9 mouse cellular contexts compared by ENCODE assay signal in genomic region chr19:4398630-4398948, GRCm38 (mm10). TPM values are rescaled to one million over a fixed set of nuclear protein-coding genes. Genes with fewer than 3 reads are reported as not detected.
DNase-seq lines count a peak whose midpoint lies in the region; ATAC-seq and TF ChIP-seq lines count a peak whose summit lies in the region.
"Had no signal": no experiment of that assay in that cellular context is flagged by ENCODE, and none has a peak within 500 bp of the region (broad histone marks: within the 10 kb centered on the region; RNA-seq: fewer than 3 reads in every experiment).

No protein-coding gene starts in this region.

- no peak for TF ChIP-seq POLR2A in kidney, adult 2 months (IDR thresholded peaks at IDR 0.05; ENCODE audit: low read depth, low read length)
- TF ChIP-seq POLR2A in cortical plate, adult 2 months (IDR thresholded peaks at IDR 0.05; ENCODE audit: extremely low read depth, insufficient read depth, low read length) = no peak

- no peak for ATAC-seq in hindbrain, embryonic 14.5 days (ENCODE audit: low FRiP score)
- no peak for ATAC-seq in midbrain, embryonic 14.5 days (ENCODE audit: low FRiP score, low TSS enrichment)

- 53% methylated on average over 8 of the region's 8 CpGs for WGBS in kidney, adult 2 months
- WGBS in hindbrain, embryonic 14.5 days = 32% methylated on average over 8 of the region's 8 CpGs
- WGBS in midbrain, embryonic 14.5 days = 28% methylated on average over 8 of the region's 8 CpGs

- DNase-seq in kidney, adult 2 months = no peak
- no peak for DNase-seq in kidney, postnatal 14 days
- DNase-seq in hindbrain, embryonic 14.5 days (ENCODE audit: low spot score) = no peak
- no peak for DNase-seq in midbrain, embryonic 14.5 days
- no peak for DNase-seq in thymus, postnatal 25 days
- no peak for DNase-seq in cerebellum, adult 18-20 months
- no peak for DNase-seq in thymus, adult 18-20 months

- H3K27me3 ChIP-seq in kidney, adult 2 months (replicated peaks; ENCODE audit: control insufficient read depth, insufficient read depth, low read length) = no peaks in the 10 kb centered on the region
- H3K27me3 ChIP-seq in hindbrain, embryonic 14.5 days (ENCODE audit: control insufficient read depth, insufficient read depth, low read length) = no peaks in the 10 kb centered on the region
- no peaks in the 10 kb centered on the region for H3K27me3 ChIP-seq in midbrain, embryonic 14.5 days (ENCODE audit: control insufficient read depth, insufficient read depth, low read length)

- H3K27ac ChIP-seq in kidney, adult 2 months (ENCODE audit: insufficient read depth, low read depth, low read length) = no peak overlapping the region
- no peak overlapping the region for H3K27ac ChIP-seq in cortical plate, adult 2 months (ENCODE audit: insufficient read depth, low read length)
- peak overlapping the region; percentile 89; the same call in 1 of the 2 replicates for H3K27ac ChIP-seq in hindbrain, embryonic 14.5 days
- H3K27ac ChIP-seq in midbrain, embryonic 14.5 days (replicated peaks; ENCODE audit: low read depth, low read length) = peak overlapping the region; percentile 91; the same call in 1 of the 2 replicates
- H3K27ac ChIP-seq: macrophage had no signal

- no peak for TF ChIP-seq CTCF in kidney, adult 2 months (conservative IDR thresholded peaks at IDR 0.05; ENCODE audit: insufficient read depth, insufficient read length, low read depth, low read length)
- TF ChIP-seq CTCF in cortical plate, adult 2 months (IDR thresholded peaks at IDR 0.05; ENCODE audit: extremely low read depth, insufficient read depth, low read length) = no peak

- peak overlapping the region; percentile 85 for H3K4me3 ChIP-seq in kidney, adult 2 months (ENCODE audit: insufficient read depth, low read depth, low read length)
- H3K4me3 ChIP-seq in cortical plate, adult 2 months (ENCODE audit: insufficient read depth, low read length) = peak overlapping the region; percentile 99; the same call in 1 of the 2 replicates
- H3K4me3 ChIP-seq in hindbrain, embryonic 14.5 days (replicated peaks; ENCODE audit: low read length) = peak overlapping the region; percentile 97
- peak overlapping the region; percentile 99 for H3K4me3 ChIP-seq in midbrain, embryonic 14.5 days (replicated peaks; ENCODE audit: low read depth, low read length)

- H3K4me2 ChIP-seq in hindbrain, embryonic 14.5 days (replicated peaks) = peak overlapping the region; percentile 96
- H3K4me2 ChIP-seq in midbrain, embryonic 14.5 days (ENCODE audit: low read length) = peak overlapping the region; percentile 90

- peak overlapping the region; percentile 86 for H3K9ac ChIP-seq in hindbrain, embryonic 14.5 days
- peak overlapping the region; percentile 73 for H3K9ac ChIP-seq in midbrain, embryonic 14.5 days (replicated peaks; ENCODE audit: low read length)

- no peaks in the 10 kb centered on the region for H3K36me3 ChIP-seq in kidney, adult 2 months (ENCODE audit: control insufficient read depth, insufficient read depth, low read length)
- peaks cover 2% of the 10 kb centered on the region; the same call in 1 of the 2 replicates for H3K36me3 ChIP-seq in hindbrain, embryonic 14.5 days (replicated peaks; ENCODE audit: control insufficient read depth, insufficient read depth)
- H3K36me3 ChIP-seq in midbrain, embryonic 14.5 days (ENCODE audit: control insufficient read depth, insufficient read depth, low read length) = no peaks in the 10 kb centered on the region

- 0 out of 2 replicates have a peak, but pooled peaks cover 2% of the 10 kb centered on the region for H3K4me1 ChIP-seq in kidney, adult 2 months (ENCODE audit: control insufficient read depth, insufficient read depth, low read length)
- peaks cover 3% of the 10 kb centered on the region for H3K4me1 ChIP-seq in cortical plate, adult 2 months (ENCODE audit: control insufficient read depth, insufficient read depth, low read length)
- H3K4me1 ChIP-seq in hindbrain, embryonic 14.5 days (replicated peaks; ENCODE audit: control insufficient read depth, insufficient read depth, low read length) = peaks cover 22% of the 10 kb centered on the region
- peaks cover 21% of the 10 kb centered on the region for H3K4me1 ChIP-seq in midbrain, embryonic 14.5 days (ENCODE audit: control insufficient read depth, insufficient read depth, low read length)

- H3K9me3 ChIP-seq in hindbrain, embryonic 14.5 days (ENCODE audit: control insufficient read depth, low read length) = no peaks in the 10 kb centered on the region
- H3K9me3 ChIP-seq in midbrain, embryonic 14.5 days (ENCODE audit: control insufficient read depth, low read length) = no peaks in the 10 kb centered on the region

RNA-seq across cellular contexts. Expression of gene Kdm2a, which starts 0.5 kb away (rescaled TPM):
- 74.3 and 89.5 TPM in 2 replicates for polyA plus RNA-seq in kidney, adult 2 months (2012; rRNA removed)
- 66.1 and 66.2 TPM in 2 replicates for polyA plus RNA-seq in cortical plate, adult 2 months (2012; rRNA removed)
- polyA plus RNA-seq in hindbrain, embryonic 14.5 days (2014; fragmentation: Nextera tagmentation; extraction: Ambion mirVana) = 37.3 and 40.7 TPM in 2 replicates
- 29.2 and 43.9 TPM in 2 replicates for polyA plus RNA-seq in midbrain, embryonic 14.5 days (2014; fragmentation: Nextera tagmentation; extraction: Ambion mirVana)

RNA-seq across cellular contexts. Expression of gene Rhod, which starts 40.6 kb away (rescaled TPM):
- 35.1 and 35.6 TPM in 2 replicates for polyA plus RNA-seq in kidney, adult 2 months (2012; rRNA removed)
- polyA plus RNA-seq in cortical plate, adult 2 months (2012; rRNA removed) = 1.3 TPM in 2 replicates
- polyA plus RNA-seq in hindbrain, embryonic 14.5 days (2014; fragmentation: Nextera tagmentation; extraction: Ambion mirVana) = 5.8 and 7.2 TPM in 2 replicates
- polyA plus RNA-seq in midbrain, embryonic 14.5 days (2014; fragmentation: Nextera tagmentation; extraction: Ambion mirVana) = 2.6 and 4.8 TPM in 2 replicates

Comparison
In these comparisons a context has a peak if more than half of its experiments do, and no peak if none do; other contexts are left out.
1. H3K27ac ChIP-seq: peak in hindbrain, embryonic 14.5 days (single experiment) and midbrain, embryonic 14.5 days (single experiment); none in kidney, adult 2 months (single experiment) and cortical plate, adult 2 months (single experiment).
2. Peak in every context shown above with its lines, with median percentiles within 50 percentile points of each other: H3K4me3 ChIP-seq.